Mouse (Mus musculus): Measurements from ENCODE around the gene Dennd5a.

GRCm38 (mm10) chr7:109863561-109863960, 96.7 kb downstream of the Dennd5a start:
- TF ChIP-seq CTCF (IDR thresholded peaks at IDR 0.05; ENCODE audit: borderline replicate concordance, extremely low read depth, insufficient read depth, insufficient read length) (no peak), POLR2A (IDR thresholded peaks at IDR 0.05; ENCODE audit: borderline replicate concordance, extremely low read depth, insufficient read depth, insufficient read length, poor library complexity, severe bottlenecking) (no peak)

Data from brain, embryonic 14.5 days (tissue).